Mouse (Mus musculus) kidney, embryonic 15.5 days (tissue): Measurements from ENCODE around the gene Ankrd55. TPM values are rescaled to one million over a fixed set of nuclear protein-coding genes. Genes with fewer than 3 reads are reported as not detected.

ENCODE experiments used
- ATAC-seq: fragments of 200-750 bp; cut with Nextera tagmentation; replicated peaks from 2 replicates; pipeline ENCODE4 v1.8.0; 2017; ENCODE audit warnings: moderate TSS enrichment; ENCODE audit not compliant: low FRiP score
- H3K27ac ChIP-seq: fragments of 300-500 bp; sonication (generic); 2 replicates; pipeline ENCODE4 v1.5.1; 2015; ENCODE audit warnings: mild to moderate bottlenecking, inconsistent platforms
- H3K27me3 ChIP-seq: fragments of 300-500 bp; sonication (generic); 2 replicates; pipeline ENCODE4 v1.6.1; 2015; ENCODE audit warnings: inconsistent platforms
- H3K36me3 ChIP-seq: fragments of 300-500 bp; sonication (generic); 2 replicates; pipeline ENCODE4 v1.6.1; 2015; ENCODE audit warnings: inconsistent platforms
- H3K4me1 ChIP-seq: fragments of 300-500 bp; sonication (generic); 2 replicates; pipeline ENCODE4 v1.6.1; 2015; ENCODE audit warnings: inconsistent platforms
- H3K4me2 ChIP-seq: fragments of 300-500 bp; sonication (generic); 2 replicates; pipeline ENCODE4 v1.6.1; 2015; ENCODE audit warnings: moderate library complexity, mild to moderate bottlenecking, inconsistent platforms
- H3K4me3 ChIP-seq: fragments of 300-500 bp; sonication (generic); replicated peaks from 2 replicates; pipeline ENCODE4 v1.5.1; 2015; ENCODE audit warnings: mild to moderate bottlenecking, inconsistent platforms
- H3K9ac ChIP-seq: fragments of 300-500 bp; sonication (generic); 2 replicates; pipeline ENCODE4 v1.6.1; 2015; ENCODE audit warnings: mild to moderate bottlenecking, inconsistent platforms
- H3K9me3 ChIP-seq: fragments of 300-500 bp; sonication (generic); replicated peaks from 2 replicates; pipeline ENCODE4 v1.6.1; 2016; ENCODE audit warnings: inconsistent platforms
- WGBS: fragments of 180-500 bp; shearing (Covaris S2); methylation state at CpG from one replicate; pipeline ENCODE4 v1.1.7; 2015; ENCODE audit warnings: mixed read lengths; 5-methylcytosine and 5-hydroxymethylcytosine counted together
- polyA plus RNA-seq: library from polyadenylated mRNA; unstranded; fragments of >200 nt; fragmentation: Nextera tagmentation; extraction: Ambion mirVana; gene quantifications from 2 replicates; pipeline ENCODE4 v1.2.1, GENCODE M21; 2015

The Ankrd55 gene
- polyA plus RNA-seq, 1 experiment from 2014 or later: 0.31 TPM

- no peak overlapping the region for H3K4me3 ChIP-seq
- no peak overlapping the region for H3K9ac ChIP-seq
- ATAC-seq: no peak
- peaks cover 7% of the 10 kb centered on the region for H3K4me1 ChIP-seq
- no peak overlapping the region for H3K27ac ChIP-seq
- no peaks in the 10 kb centered on the region for H3K36me3 ChIP-seq
- 72% methylated on average over 5 of the region's 5 CpGs for WGBS
- no peaks in the 10 kb centered on the region for H3K27me3 ChIP-seq
- no peaks in the 10 kb centered on the region for H3K9me3 ChIP-seq
- H3K4me2 ChIP-seq: no peak overlapping the region
Measured at GRCm38 (mm10) chr13:112365303-112365702, 77.1 kb downstream of the Ankrd55 start.

GRCm38 (mm10) chr13:112365762-112366161 is 77.5 kb downstream of the Ankrd55 start:
- no peak overlapping the region for H3K4me3 ChIP-seq
- no peak overlapping the region for H3K9ac ChIP-seq
- H3K27me3 ChIP-seq: no peaks in the 10 kb centered on the region
- no peaks in the 10 kb centered on the region for H3K9me3 ChIP-seq
- no peak for ATAC-seq
- peaks cover 7% of the 10 kb centered on the region for H3K4me1 ChIP-seq
- H3K4me2 ChIP-seq: no peak overlapping the region
- no peak overlapping the region for H3K27ac ChIP-seq
- H3K36me3 ChIP-seq: no peaks in the 10 kb centered on the region
- WGBS: 73% methylated on average over 4 of the region's 4 CpGs

GRCm38 (mm10) chr13:112366321-112367029 is 78.2 kb downstream of the Ankrd55 start:
- no peaks in the 10 kb centered on the region for H3K36me3 ChIP-seq
- H3K9me3 ChIP-seq: no peaks in the 10 kb centered on the region
- WGBS: 72% methylated on average over 4 of the region's 4 CpGs
- no peak overlapping the region for H3K9ac ChIP-seq
- H3K27me3 ChIP-seq: no peaks in the 10 kb centered on the region
- no peak overlapping the region for H3K4me2 ChIP-seq
- ATAC-seq: no peak
- no peak overlapping the region for H3K4me3 ChIP-seq
- no peak overlapping the region for H3K27ac ChIP-seq
- peaks cover 7% of the 10 kb centered on the region for H3K4me1 ChIP-seq

GRCm38 (mm10) chr13:112371729-112372128 is 83.5 kb downstream of the Ankrd55 start:
- Histone ChIP-seq H3K4me1 (peaks cover 4% of the 10 kb centered on the region; the same call in 1 of the 2 replicates), H3K27me3 (no peaks in the 10 kb centered on the region), H3K9ac (no peak overlapping the region), H3K36me3 (no peaks in the 10 kb centered on the region), H3K4me3 (no peak overlapping the region), H3K4me2 (no peak overlapping the region), H3K9me3 (no peaks in the 10 kb centered on the region), H3K27ac (no peak overlapping the region)
- no peak for ATAC-seq
- 93% methylated on average over 4 of the region's 4 CpGs for WGBS

GRCm38 (mm10) chr13:112375766-112376165 is 87.5 kb downstream of the Ankrd55 start:
- WGBS: 45% methylated on average over 8 of the region's 8 CpGs
- H3K9me3 ChIP-seq: no peaks in the 10 kb centered on the region
- H3K9ac ChIP-seq: no peak overlapping the region
- H3K4me2 ChIP-seq: no peak overlapping the region
- H3K27me3 ChIP-seq: no peaks in the 10 kb centered on the region
- peaks cover 4% of the 10 kb centered on the region; the same call in 1 of the 2 replicates for H3K4me1 ChIP-seq
- H3K27ac ChIP-seq: no peak overlapping the region
- no peak overlapping the region for H3K4me3 ChIP-seq
- peak; percentile 88 for ATAC-seq
- no peaks in the 10 kb centered on the region for H3K36me3 ChIP-seq

GRCm38 (mm10) chr13:112378782-112379305 is 90.6 kb downstream of the Ankrd55 start:
- Histone ChIP-seq H3K27ac (no peak overlapping the region), H3K4me1 (peaks cover 13% of the 10 kb centered on the region), H3K4me2 (no peak overlapping the region), H3K27me3 (no peaks in the 10 kb centered on the region), H3K9me3 (no peaks in the 10 kb centered on the region), H3K9ac (no peak overlapping the region), H3K36me3 (no peaks in the 10 kb centered on the region), H3K4me3 (no peak overlapping the region)
- WGBS: 77% methylated on average over 9 of the region's 9 CpGs
- no peak for ATAC-seq

GRCm38 (mm10) chr13:112381476-112381875 is 93.2 kb downstream of the Ankrd55 start:
- H3K4me1 ChIP-seq: peaks cover 17% of the 10 kb centered on the region
- H3K27me3 ChIP-seq: no peaks in the 10 kb centered on the region
- 60% methylated on average over 2 of the region's 2 CpGs for WGBS
- no peak overlapping the region for H3K4me2 ChIP-seq
- ATAC-seq: no peak
- no peak overlapping the region for H3K4me3 ChIP-seq
- H3K36me3 ChIP-seq: no peaks in the 10 kb centered on the region
- no peak overlapping the region for H3K9ac ChIP-seq
- no peak overlapping the region for H3K27ac ChIP-seq
- no peaks in the 10 kb centered on the region for H3K9me3 ChIP-seq

- Histone ChIP-seq H3K27ac (0 out of 2 replicates have a peak overlapping the region, but pooled peaks have one; percentile 45), H3K27me3 (no peaks in the 10 kb centered on the region)
Measured at GRCm38 (mm10) chr13:112382457-112382856, 94.2 kb downstream of the Ankrd55 start.

GRCm38 (mm10) chr13:112382956-112383355 is 94.7 kb downstream of the Ankrd55 start:
- H3K9ac ChIP-seq: no peak overlapping the region
- H3K4me3 ChIP-seq: no peak overlapping the region
- no peaks in the 10 kb centered on the region for H3K36me3 ChIP-seq
- peak overlapping the region; percentile 45; the same call in 1 of the 2 replicates for H3K27ac ChIP-seq
- H3K9me3 ChIP-seq: no peaks in the 10 kb centered on the region
- ATAC-seq: peak; percentile 56; the same call in 1 of the 2 replicates
- WGBS: 57% methylated on average over 3 of the region's 3 CpGs
- H3K4me2 ChIP-seq: no peak overlapping the region
- peaks cover 17% of the 10 kb centered on the region for H3K4me1 ChIP-seq
- no peaks in the 10 kb centered on the region for H3K27me3 ChIP-seq

More at GRCm38 (mm10) chr13:112382457-112382856, 94.2 kb downstream of the Ankrd55 start:
- ATAC-seq: no peak
- H3K4me2 ChIP-seq: no peak overlapping the region
- peaks cover 17% of the 10 kb centered on the region for H3K4me1 ChIP-seq
- H3K4me3 ChIP-seq: no peak overlapping the region
- no peaks in the 10 kb centered on the region for H3K9me3 ChIP-seq
- WGBS: 49% methylated on average over 4 of the region's 4 CpGs
- no peak overlapping the region for H3K9ac ChIP-seq
- no peaks in the 10 kb centered on the region for H3K36me3 ChIP-seq

GRCm38 (mm10) chr13:112383941-112384659 is 95.8 kb downstream of the Ankrd55 start:
- no peak overlapping the region for H3K9ac ChIP-seq
- WGBS: 72% methylated on average over 11 of the region's 11 CpGs
- H3K27me3 ChIP-seq: no peaks in the 10 kb centered on the region
- H3K4me2 ChIP-seq: no peak overlapping the region
- no peak for ATAC-seq
- H3K4me3 ChIP-seq: no peak overlapping the region
- H3K4me1 ChIP-seq: peaks cover 17% of the 10 kb centered on the region
- no peaks in the 10 kb centered on the region for H3K36me3 ChIP-seq
- no peaks in the 10 kb centered on the region for H3K9me3 ChIP-seq
- no peak overlapping the region for H3K27ac ChIP-seq

- Histone ChIP-seq H3K9ac (no peak overlapping the region), H3K27ac (no peak overlapping the region), H3K9me3 (no peaks in the 10 kb centered on the region), H3K36me3 (no peaks in the 10 kb centered on the region), H3K4me1 (peaks cover 17% of the 10 kb centered on the region), H3K4me2 (no peak overlapping the region), H3K4me3 (no peak overlapping the region), H3K27me3 (no peaks in the 10 kb centered on the region)
- ATAC-seq: no peak
- WGBS: 89% methylated on average over 9 of the region's 9 CpGs
Measured at GRCm38 (mm10) chr13:112385040-112385439, 96.8 kb downstream of the Ankrd55 start.

- Histone ChIP-seq H3K4me1 (peaks cover 17% of the 10 kb centered on the region), H3K4me2 (no peak overlapping the region), H3K9me3 (no peaks in the 10 kb centered on the region), H3K9ac (no peak overlapping the region), H3K36me3 (no peaks in the 10 kb centered on the region), H3K27me3 (no peaks in the 10 kb centered on the region), H3K4me3 (no peak overlapping the region), H3K27ac (no peak overlapping the region)
- no peak for ATAC-seq
- 40% methylated on average over 2 of the region's 2 CpGs for WGBS
Measured at GRCm38 (mm10) chr13:112386494-112387075, 98.3 kb downstream of the Ankrd55 start.
